Mouse (Mus musculus): ENCODE results near the gene Brsk1. TPM values are rescaled to one million over a fixed set of nuclear protein-coding genes. Genes with fewer than 3 reads are reported as not detected.

Gene Brsk1
- polyA plus RNA-seq, 1 experiment from 2014 or later, result not detected

DNA sequence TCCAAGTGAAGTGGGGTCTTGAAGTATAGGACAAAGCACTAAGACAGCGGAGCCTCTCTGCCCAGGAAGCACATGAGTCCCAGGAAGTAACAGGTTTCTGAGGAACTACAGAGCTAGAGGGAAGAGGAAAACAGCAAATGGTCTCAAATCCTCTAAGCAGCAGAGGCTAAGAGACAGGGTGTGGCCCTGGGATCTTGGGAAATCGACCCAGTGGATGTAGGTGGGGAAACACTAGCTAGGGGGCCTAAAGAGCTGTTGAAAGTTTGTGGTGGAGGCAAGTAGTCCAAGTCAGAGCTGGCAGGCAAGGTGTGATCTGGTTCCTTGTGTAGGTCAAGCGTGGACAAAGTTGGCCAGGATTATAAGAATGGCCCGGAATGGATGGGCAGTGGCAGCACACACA, 57.9 kb downstream of the Brsk1 start:
- Histone ChIP-seq H3K9me3 (ENCODE audit: low read length) (no peaks in the 10 kb centered on the region), H3K4me2 (ENCODE audit: low read depth, low read length) (peak overlapping the region; percentile 47), H3K4me1 (ENCODE audit: insufficient read depth) (peaks cover 72% of the 10 kb centered on the region), H3K27ac (ENCODE audit: low read depth) (peak overlapping the region; percentile 85), H3K27me3 (ENCODE audit: insufficient read depth, low read length) (no peaks in the 10 kb centered on the region), H3K9ac (replicated peaks) (no peak overlapping the region; the same call in 1 of the 2 replicates), H3K4me3 (ENCODE audit: low read depth, low read length) (no peak overlapping the region), H3K36me3 (replicated peaks; ENCODE audit: insufficient read depth, low read length) (peaks cover 35% of the 10 kb centered on the region)
- ATAC-seq (no peak), DNase-seq (no peak)
- TF ChIP-seq CTCF (IDR thresholded peaks at IDR 0.05; ENCODE audit: low read depth) (peak; percentile 13; the same call in 1 of the 2 replicates), EP300 (IDR thresholded peaks at IDR 0.05; ENCODE audit: low read depth) (no peak)
- WGBS (ENCODE audit: insufficient replicate concordance), result 72% methylated on average over 4 of the region's 4 CpGs

- 66% methylated on average over 2 of the region's 2 CpGs for WGBS (ENCODE audit: insufficient replicate concordance)
- peak; percentile 19 for ATAC-seq
Measured at GRCm38 (mm10) chr7:4749169-4749568, 58.8 kb downstream of the Brsk1 start.

GRCm38 (mm10) chr7:4751971-4752820, 61.8 kb downstream of the Brsk1 start:
- H3K9ac ChIP-seq (replicated peaks), result peak overlapping the region; percentile 66
- H3K27me3 ChIP-seq (ENCODE audit: insufficient read depth, low read length), result no peaks in the 10 kb centered on the region
- TF ChIP-seq EP300 (IDR thresholded peaks at IDR 0.05; ENCODE audit: low read depth) (no peak), CTCF (IDR thresholded peaks at IDR 0.05; ENCODE audit: low read depth) (no peak)
- peak; percentile 88 for DNase-seq
- H3K4me3 ChIP-seq (ENCODE audit: low read depth, low read length), result peak overlapping the region; percentile 51
- peaks cover 2% of the 10 kb centered on the region; the same call in 1 of the 2 replicates for H3K36me3 ChIP-seq (replicated peaks; ENCODE audit: insufficient read depth, low read length)
- no peaks in the 10 kb centered on the region for H3K9me3 ChIP-seq (ENCODE audit: low read length)
- 2% methylated on average over 30 of the region's 30 CpGs for WGBS (ENCODE audit: insufficient replicate concordance)
- H3K4me2 ChIP-seq (ENCODE audit: low read depth, low read length), result peak overlapping the region; percentile 76
- peaks cover 46% of the 10 kb centered on the region for H3K4me1 ChIP-seq (ENCODE audit: insufficient read depth)
- peak overlapping the region; percentile 49 for H3K27ac ChIP-seq (ENCODE audit: low read depth)
- peak; percentile 83 for ATAC-seq

More at GRCm38 (mm10) chr7:4749169-4749568, 58.8 kb downstream of the Brsk1 start:
- Histone ChIP-seq H3K27me3 (ENCODE audit: insufficient read depth, low read length) (no peaks in the 10 kb centered on the region), H3K4me3 (ENCODE audit: low read depth, low read length) (no peak overlapping the region), H3K9me3 (ENCODE audit: low read length) (no peaks in the 10 kb centered on the region), H3K9ac (replicated peaks) (no peak overlapping the region), H3K27ac (ENCODE audit: low read depth) (peak overlapping the region; percentile 85; the same call in 1 of the 2 replicates), H3K36me3 (replicated peaks; ENCODE audit: insufficient read depth, low read length) (peaks cover 30% of the 10 kb centered on the region), H3K4me1 (ENCODE audit: insufficient read depth) (peaks cover 66% of the 10 kb centered on the region), H3K4me2 (ENCODE audit: low read depth, low read length) (no peak overlapping the region)
- TF ChIP-seq CTCF (IDR thresholded peaks at IDR 0.05; ENCODE audit: low read depth) (no peak), EP300 (IDR thresholded peaks at IDR 0.05; ENCODE audit: low read depth) (peak; percentile 64; the same call in 1 of the 2 replicates)
- DNase-seq, result no peak

GRCm38 (mm10) chr7:4752821-4753570, 62.6 kb downstream of the Brsk1 start, which contains the start of gene Cox6b2:
Cox6b2 (minus strand) TSS chr7:4753094.
- H3K9me3 ChIP-seq (ENCODE audit: low read length), result no peaks in the 10 kb centered on the region
- H3K36me3 ChIP-seq (replicated peaks; ENCODE audit: insufficient read depth, low read length), result peaks cover 2% of the 10 kb centered on the region; the same call in 1 of the 2 replicates
- ATAC-seq (peak; percentile 84), DNase-seq (peak; percentile 90)
- peak within 1 kb of the TSS; percentile 51 for H3K4me3 ChIP-seq (ENCODE audit: low read depth, low read length)
- H3K27me3 ChIP-seq (ENCODE audit: insufficient read depth, low read length), result no peaks in the 10 kb centered on the region
- peak within 1 kb of the TSS; percentile 66 for H3K9ac ChIP-seq (replicated peaks)
- peak within 1 kb of the TSS; percentile 76 for H3K4me2 ChIP-seq (ENCODE audit: low read depth, low read length)
- WGBS (ENCODE audit: insufficient replicate concordance), result 7% methylated on average over 24 of the region's 24 CpGs
- TF ChIP-seq EP300 (IDR thresholded peaks at IDR 0.05; ENCODE audit: low read depth), result no peak
- 0 out of 2 replicates have a peak, but pooled peaks have one; percentile 4 for TF ChIP-seq CTCF (IDR thresholded peaks at IDR 0.05; ENCODE audit: low read depth)
- peak within 1 kb of the TSS; percentile 49 for H3K27ac ChIP-seq (ENCODE audit: low read depth)
- H3K4me1 ChIP-seq (ENCODE audit: insufficient read depth), result peaks cover 39% of the 10 kb centered on the region

DNA sequence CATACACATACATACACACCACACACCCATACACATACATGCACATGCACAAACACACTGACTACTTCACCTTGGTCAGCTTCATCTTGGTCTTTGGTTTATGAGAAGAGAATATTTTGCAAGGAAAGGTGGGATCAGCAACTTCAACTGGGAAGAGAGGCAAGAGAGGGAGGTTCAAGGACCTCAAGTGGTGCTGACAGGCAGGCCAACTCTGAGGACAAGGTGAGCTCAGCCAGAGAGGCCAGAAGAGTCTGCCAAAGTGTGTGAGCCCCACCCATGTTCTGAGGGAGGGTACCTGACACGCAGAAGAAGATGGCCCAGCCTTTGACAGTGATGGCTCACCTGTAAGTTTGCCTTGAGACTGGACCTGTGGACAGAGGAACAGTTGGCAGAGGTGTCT, 69.3 kb downstream of the Brsk1 start:
- ATAC-seq, result no peak

More for the DNA sequence above, 69.3 kb downstream of the Brsk1 start:
- DNase-seq, result no peak
- TF ChIP-seq EP300 (IDR thresholded peaks at IDR 0.05; ENCODE audit: low read depth) (no peak), CTCF (IDR thresholded peaks at IDR 0.05; ENCODE audit: low read depth) (no peak)
- WGBS (ENCODE audit: insufficient replicate concordance), result 27% methylated on average over 1 of the region's 1 CpGs
- no peaks in the 10 kb centered on the region for H3K27me3 ChIP-seq (ENCODE audit: insufficient read depth, low read length)
- H3K4me1 ChIP-seq (ENCODE audit: insufficient read depth), result no peaks in the 10 kb centered on the region
- no peaks in the 10 kb centered on the region for H3K36me3 ChIP-seq (replicated peaks; ENCODE audit: insufficient read depth, low read length)
- H3K4me2 ChIP-seq (ENCODE audit: low read depth, low read length), result no peak overlapping the region
- H3K9ac ChIP-seq (replicated peaks), result no peak overlapping the region
- H3K27ac ChIP-seq (ENCODE audit: low read depth), result no peak overlapping the region
- H3K9me3 ChIP-seq (ENCODE audit: low read length), result no peaks in the 10 kb centered on the region
- H3K4me3 ChIP-seq (ENCODE audit: low read depth, low read length), result no peak overlapping the region
